Mouse (Mus musculus) bone marrow, adult 2 months (tissue): ENCODE measurements around the gene Rxfp1. TPM values are rescaled to one million over a fixed set of nuclear protein-coding genes. Genes with fewer than 3 reads are reported as not detected.
A peak's percentile ranks its signal among the peaks of the same experiment; 100 is the strongest.

Experiments
- H3K27ac ChIP-seq: fragments of 200-500 bp; 2 replicates; pipeline ENCODE4 v1.5.1; 2012; ENCODE audit warnings: low read depth, mild to moderate bottlenecking, control low read depth, inconsistent platforms, low read length; ENCODE audit not compliant: control insufficient read depth, poor library complexity, insufficient read depth
- H3K4me1 ChIP-seq: fragments of 200-500 bp; 2 replicates; pipeline ENCODE4 v1.6.1; 2011; ENCODE audit warnings: low read length; ENCODE audit not compliant: control insufficient read depth, insufficient read depth
- H3K4me3 ChIP-seq: fragments of 200-500 bp; replicated peaks from 2 replicates; pipeline ENCODE3; 2011; ENCODE audit warnings: mild to moderate bottlenecking, low read depth, low read length, control low read depth; ENCODE audit not compliant: control insufficient read depth
- CTCF ChIP-seq: fragments of 200-500 bp; IDR thresholded peaks from 2 replicates; pipeline ENCODE4 v1.5.1; 2011; ENCODE audit warnings: low read length, control low read depth; ENCODE audit not compliant: control insufficient read depth, insufficient read depth
- POLR2A ChIP-seq: fragments of 200-500 bp; IDR thresholded peaks from 2 replicates; pipeline ENCODE4 v1.6.1; 2011; ENCODE audit warnings: low read depth, mild to moderate bottlenecking, control low read depth, low read length, borderline replicate concordance; ENCODE audit not compliant: control insufficient read depth
- WGBS: fragments of 180-500 bp; shearing (Covaris S2); methylation state at CpG from one replicate; pipeline ENCODE4 v1.1.7; 2018; 5-methylcytosine and 5-hydroxymethylcytosine counted together
- polyA plus RNA-seq: library from polyadenylated mRNA; stranded (reverse); fragments of >200 nt; gene quantifications from 2 replicates; pipeline ENCODE4 v1.2.4, GENCODE M21; 2011; ENCODE audit warnings: low replicate concordance; ENCODE audit not compliant: missing spikeins, insufficient read depth, insufficient read length

Rxfp1 gene
- polyA plus RNA-seq, 1 experiment: not detected

- H3K27ac ChIP-seq: peak overlapping the region; percentile 48
- H3K4me1 ChIP-seq: peaks cover under 1% of the 10 kb centered on the region; the same call in 1 of the 2 replicates
- under 1% methylated on average over 15 of the region's 15 CpGs for WGBS
- H3K4me3 ChIP-seq: peak overlapping the region; percentile 86
- TF ChIP-seq CTCF (no peak), POLR2A (no peak)
These were observed 145.7 kb downstream of the Rxfp1 start for GRCm38 (mm10) chr3:79591793-79592471.

Other genes starting within 250 kb of the Rxfp1 start
- 8.4 and 10.8 TPM in 2 replicates for gene Fnip2, start 170.1 kb downstream of the Rxfp1 start, polyA plus RNA-seq
- 54.4 and 65.4 TPM in 2 replicates for gene Ppid, start 146.5 kb downstream of the Rxfp1 start, polyA plus RNA-seq
- 6.2 and 6.4 TPM in 2 replicates for gene 4930579G24Rik, start 108.8 kb downstream of the Rxfp1 start, polyA plus RNA-seq
- gene Etfdh, start 108.4 kb downstream of the Rxfp1 start, polyA plus RNA-seq: 10.6 and 12.2 TPM in 2 replicates
- not detected in 2 replicates for gene Tmem144, start 114.9 kb upstream of the Rxfp1 start, polyA plus RNA-seq
- 0.23 and 1.0 TPM in 2 replicates for gene Fam198b, start 146.7 kb upstream of the Rxfp1 start, polyA plus RNA-seq